18 mouse cellular contexts compared by ENCODE assay signal in the genomic region with DNA sequence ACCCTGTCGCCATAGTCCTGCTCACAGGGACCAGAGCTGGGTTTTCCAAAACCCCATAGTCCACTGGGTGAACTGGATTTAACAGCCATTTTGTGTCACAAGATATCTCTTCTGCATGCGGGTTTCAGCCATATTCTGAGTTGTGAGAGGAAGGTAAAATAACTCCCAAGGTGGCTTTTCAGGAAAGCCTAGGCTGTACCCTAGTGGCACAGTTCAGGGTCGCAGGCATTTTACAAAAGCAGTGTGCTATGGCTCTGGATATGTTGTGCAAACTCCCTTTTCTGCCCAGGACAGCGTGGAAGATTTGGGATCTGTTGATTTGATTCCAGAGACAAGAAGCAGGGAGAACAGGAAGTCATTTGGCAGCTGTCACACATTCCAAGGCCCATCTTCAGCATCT.
A peak's percentile ranks its signal among the peaks of the same experiment; 100 is the strongest.
DNase-seq lines count a peak whose midpoint lies in the region; ATAC-seq and TF ChIP-seq lines count a peak whose summit lies in the region.
"Had no signal": no experiment of that assay in that cellular context is flagged by ENCODE, and none has a peak within 500 bp of the region (broad histone marks: within the 10 kb centered on the region; RNA-seq: fewer than 3 reads in every experiment).

No protein-coding gene starts in this region.

- CTCF ChIA-PET in Patski (lab: Charles Lee) = no interaction called here

- no peak for TF ChIP-seq POLR2A in heart, adult 2 months (IDR thresholded peaks at IDR 0.05; ENCODE audit: insufficient read depth, low read depth, low read length)
- TF ChIP-seq POLR2A in brain, embryonic 14.5 days (IDR thresholded peaks at IDR 0.05; ENCODE audit: borderline replicate concordance, extremely low read depth, insufficient read depth, insufficient read length, poor library complexity, severe bottlenecking) = no peak

- in situ Hi-C loops in Patski (cut with MboI; ENCODE audit: low pct_unique_long_range_greater_than_20kb) = no loop called here

- H3K36me3 ChIP-seq in heart, adult 2 months (ENCODE audit: control insufficient read depth, insufficient read depth, low read length) = no peaks in the 10 kb centered on the region
- no peaks in the 10 kb centered on the region for H3K36me3 ChIP-seq in heart, embryonic 10.5 days
- H3K36me3 ChIP-seq in limb, embryonic 11.5 days (ENCODE audit: control insufficient read depth, insufficient read depth, low read length) = no peaks in the 10 kb centered on the region
- H3K36me3 ChIP-seq in limb, embryonic 10.5 days = no peaks in the 10 kb centered on the region
- H3K36me3 ChIP-seq: heart, embryonic 15.5 days; intestine, embryonic 15.5 days had no signal

- no peak overlapping the region for H3K4me3 ChIP-seq in heart, adult 2 months
- H3K4me3 ChIP-seq in heart, embryonic 10.5 days = no peak overlapping the region
- H3K4me3 ChIP-seq in limb, embryonic 11.5 days (ENCODE audit: low read depth, low read length) = no peak overlapping the region
- no peak overlapping the region for H3K4me3 ChIP-seq in limb, embryonic 10.5 days
- H3K4me3 ChIP-seq: heart, embryonic 15.5 days; intestine, embryonic 15.5 days; megakaryocyte, embryonic 14.5 days had no signal

- H3K27ac ChIP-seq in heart, adult 2 months = no peak overlapping the region
- H3K27ac ChIP-seq in heart, embryonic 10.5 days = no peak overlapping the region
- H3K27ac ChIP-seq in limb, embryonic 11.5 days (replicated peaks; ENCODE audit: low read depth, low read length) = no peak overlapping the region
- H3K27ac ChIP-seq in limb, embryonic 10.5 days = no peak overlapping the region
- H3K27ac ChIP-seq: heart, embryonic 15.5 days; hindbrain, embryonic 14.5 days; intestine, embryonic 15.5 days; liver, embryonic 14.5 days had no signal

- H3K79me2 ChIP-seq in heart, adult 2 months (replicated peaks; ENCODE audit: control insufficient read depth, insufficient read depth, low read length) = no peaks in the 10 kb centered on the region

- no peak overlapping the region for H3K9ac ChIP-seq in heart, adult 2 months (ENCODE audit: low read depth, low read length)
- H3K9ac ChIP-seq in limb, embryonic 11.5 days (ENCODE audit: low read length) = no peak overlapping the region
- H3K9ac ChIP-seq: heart, embryonic 15.5 days; hindbrain, embryonic 14.5 days; intestine, embryonic 15.5 days; liver, embryonic 14.5 days had no signal

- no peak for TF ChIP-seq EP300 in heart, adult 2 months (IDR thresholded peaks at IDR 0.05; ENCODE audit: insufficient read depth, low read depth, low read length)

- no peak overlapping the region for H3K4me2 ChIP-seq in limb, embryonic 11.5 days (ENCODE audit: low read depth, severe bottlenecking)
- H3K4me2 ChIP-seq: heart, embryonic 15.5 days; hindbrain, embryonic 14.5 days; intestine, embryonic 15.5 days had no signal

- H3K9me3 ChIP-seq in heart, embryonic 10.5 days = no peaks in the 10 kb centered on the region
- H3K9me3 ChIP-seq in limb, embryonic 11.5 days (ENCODE audit: control insufficient read depth, low read length) = no peaks in the 10 kb centered on the region
- no peaks in the 10 kb centered on the region for H3K9me3 ChIP-seq in limb, embryonic 10.5 days (replicated peaks)
- H3K9me3 ChIP-seq: heart, embryonic 15.5 days; intestine, embryonic 15.5 days had no signal

- DNase-seq in heart, adult 2 months = no peak
- no peak for DNase-seq in heart, embryonic 10.5 days (ENCODE audit: low spot score)
- peak; percentile 43 for DNase-seq in limb, embryonic 11.5 days (ENCODE audit: low spot score)
- DNase-seq in limb, embryonic 10.5 days (ENCODE audit: low spot score) = no peak
- no peak for DNase-seq in Patski (ENCODE audit: low read depth, low spot score)
- no peak for DNase-seq in brain, embryonic 14.5 days (ENCODE audit: low read depth)
- DNase-seq: cerebellum, adult 8-10 months; gastrocnemius, postnatal 10 days; heart, adult 18-20 months; layer of hippocampus, postnatal 36 days; lung, postnatal 10 days; thymus, postnatal 36 days had no signal

- WGBS in heart, adult 2 months = 64% methylated on average over 4 of the region's 4 CpGs
- 66% methylated on average over 4 of the region's 4 CpGs for WGBS in heart, embryonic 10.5 days
- 76% methylated on average over 4 of the region's 4 CpGs for WGBS in limb, embryonic 11.5 days
- whole genome bisulfite sequencing in limb, embryonic 10.5 days = 75% methylated on average over 4 of the region's 4 CpGs

- ATAC-seq in limb, embryonic 11.5 days (ENCODE audit: insufficient number of reproducible peaks, low FRiP score, low TSS enrichment, low read depth) = no peak
- no peak for ATAC-seq in Patski
- ATAC-seq in monocyte, adult 5-6 weeks (replicated peaks; ENCODE audit: insufficient number of reproducible peaks, low FRiP score, low TSS enrichment, poor library complexity, severe bottlenecking) = no peak
- ATAC-seq: intestine, embryonic 15.5 days had no signal

- POLR2A ChIA-PET in Patski (lab: Charles Lee) = interaction anchor here (0.7 kb wide), 1 partner anchor 83 kb away, joined by 3 read pairs; no protein-coding TSS in a partner anchor

- no peaks in the 10 kb centered on the region for H3K27me3 ChIP-seq in heart, adult 2 months (ENCODE audit: control insufficient read depth, insufficient read depth, low read length)
- no peaks in the 10 kb centered on the region for H3K27me3 ChIP-seq in heart, embryonic 10.5 days (ENCODE audit: insufficient read depth, poor library complexity, severe bottlenecking)
- no peaks in the 10 kb centered on the region for H3K27me3 ChIP-seq in limb, embryonic 11.5 days (ENCODE audit: control insufficient read depth, insufficient read depth, low read length)
- no peaks in the 10 kb centered on the region for H3K27me3 ChIP-seq in limb, embryonic 10.5 days (ENCODE audit: low read depth, poor library complexity, severe bottlenecking)
- no peaks in the 10 kb centered on the region for H3K27me3 ChIP-seq in Patski
- H3K27me3 ChIP-seq: heart, embryonic 15.5 days; intestine, embryonic 15.5 days; megakaryocyte, embryonic 14.5 days had no signal

- peak; percentile 19; the same call in 1 of the 2 replicates for TF ChIP-seq CTCF in heart, adult 2 months (IDR thresholded peaks at IDR 0.05)
- peak; percentile 28 for TF ChIP-seq CTCF in Patski (IDR thresholded peaks at IDR 0.05)
- peak; percentile 28; the same call in 1 of the 2 replicates for TF ChIP-seq CTCF in brain, embryonic 14.5 days (IDR thresholded peaks at IDR 0.05; ENCODE audit: borderline replicate concordance, extremely low read depth, insufficient read depth, insufficient read length)

- no peaks in the 10 kb centered on the region for H3K4me1 ChIP-seq in heart, adult 2 months (ENCODE audit: control insufficient read depth, insufficient read depth, low read length)
- no peaks in the 10 kb centered on the region for H3K4me1 ChIP-seq in heart, embryonic 10.5 days
- no peaks in the 10 kb centered on the region for H3K4me1 ChIP-seq in limb, embryonic 11.5 days (ENCODE audit: control insufficient read depth, insufficient read depth, low read length)
- H3K4me1 ChIP-seq in limb, embryonic 10.5 days = peaks cover 9% of the 10 kb centered on the region
- H3K4me1 ChIP-seq: heart, embryonic 15.5 days; intestine, embryonic 15.5 days; megakaryocyte, embryonic 14.5 days had no signal

- intact Hi-C loops in heart, adult 2 months (cut with DNase I) = no loop called here
